Mouse (Mus musculus): ENCODE measurements around the gene Egln3. TPM values are rescaled to one million over a fixed set of nuclear protein-coding genes. Genes with fewer than 3 reads are reported as not detected.

The Egln3 gene
- polyA plus RNA-seq (2015; fragmentation: Nextera tagmentation; extraction: Ambion mirVana) = 69.4 and 73.6 TPM in 2 replicates

DNA sequence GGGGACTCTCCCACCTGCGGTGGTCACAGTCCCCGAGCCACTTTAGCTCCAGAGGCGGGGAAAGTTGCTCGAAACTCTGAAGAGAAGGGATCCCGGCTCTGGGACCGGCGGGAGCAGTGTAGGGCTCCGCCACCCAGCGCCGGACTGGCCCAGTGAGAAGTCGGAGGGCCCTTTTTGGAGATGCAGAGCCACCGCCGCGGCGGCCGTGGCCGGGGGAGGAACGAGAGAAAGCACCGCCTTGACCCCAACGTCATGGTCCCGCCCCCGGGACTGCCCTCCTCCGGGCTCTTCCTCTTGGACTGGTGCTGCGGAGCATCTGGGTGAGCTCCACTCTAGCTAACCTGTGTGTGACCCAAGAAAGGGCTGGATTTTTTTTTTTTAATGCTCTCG, at the start of gene Egln3:
Egln3 (minus strand) TSS at position 205 of the 390 bp plus-strand sequence.
- H3K27ac ChIP-seq (ENCODE audit: low read length) = peak within 1 kb of the TSS; percentile 90
- peak within 1 kb of the TSS; percentile 87 for H3K9ac ChIP-seq (ENCODE audit: low read depth, low read length)
- no peaks in the 10 kb centered on the region for H3K9me3 ChIP-seq (ENCODE audit: control insufficient read depth, low read length)
- H3K27me3 ChIP-seq (replicated peaks; ENCODE audit: control insufficient read depth, insufficient read depth, low read length) = no peaks in the 10 kb centered on the region
- H3K4me3 ChIP-seq (ENCODE audit: low read length) = peak within 1 kb of the TSS; percentile 74
- peak within 1 kb of the TSS; percentile 57 for H3K4me2 ChIP-seq (ENCODE audit: low read depth, low read length)
- no peaks in the 10 kb centered on the region for H3K36me3 ChIP-seq (ENCODE audit: control insufficient read depth, insufficient read depth, low read length)
- WGBS = under 1% methylated on average over 25 of the region's 25 CpGs
- ATAC-seq = peak; percentile 89
- peaks cover 19% of the 10 kb centered on the region for H3K4me1 ChIP-seq (ENCODE audit: control insufficient read depth, insufficient read depth, low read length)

DNA sequence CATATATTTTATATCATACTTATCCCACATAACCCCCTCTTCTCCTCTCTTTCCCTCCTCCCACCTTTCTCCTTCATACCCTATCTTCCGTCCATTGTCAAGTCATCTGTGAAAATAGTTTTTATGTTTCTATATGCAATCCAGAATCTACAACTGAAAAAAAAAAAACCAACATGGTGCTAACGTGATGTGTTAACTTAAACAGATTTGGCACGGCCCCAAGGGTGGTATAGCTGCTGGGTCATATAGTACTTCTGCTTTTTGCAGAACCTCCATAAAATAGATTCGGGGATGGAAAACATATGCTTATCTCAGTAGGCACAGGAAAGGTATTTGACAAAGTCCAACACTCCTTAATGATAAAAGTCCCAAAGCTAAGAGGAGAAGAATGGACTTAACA, 49.8 kb upstream of the Egln3 start:
- no peak for ATAC-seq
- H3K4me2 ChIP-seq (ENCODE audit: low read depth, low read length) = no peak overlapping the region
- 86% methylated on average over 4 of the region's 4 CpGs for WGBS
- peaks cover 7% of the 10 kb centered on the region; the same call in 1 of the 2 replicates for H3K4me1 ChIP-seq (ENCODE audit: control insufficient read depth, insufficient read depth, low read length)
- no peaks in the 10 kb centered on the region for H3K36me3 ChIP-seq (ENCODE audit: control insufficient read depth, insufficient read depth, low read length)
- H3K9ac ChIP-seq (ENCODE audit: low read depth, low read length) = no peak overlapping the region
- H3K4me3 ChIP-seq (ENCODE audit: low read length) = no peak overlapping the region
- no peak overlapping the region for H3K27ac ChIP-seq (ENCODE audit: low read length)
- no peaks in the 10 kb centered on the region for H3K9me3 ChIP-seq (ENCODE audit: control insufficient read depth, low read length)
- H3K27me3 ChIP-seq (replicated peaks; ENCODE audit: control insufficient read depth, insufficient read depth, low read length) = no peaks in the 10 kb centered on the region

- peaks cover 7% of the 10 kb centered on the region; the same call in 1 of the 2 replicates for H3K4me1 ChIP-seq (ENCODE audit: control insufficient read depth, insufficient read depth, low read length)
- no peaks in the 10 kb centered on the region for H3K36me3 ChIP-seq (ENCODE audit: control insufficient read depth, insufficient read depth, low read length)
- H3K4me3 ChIP-seq (ENCODE audit: low read length) = no peak overlapping the region
- no peaks in the 10 kb centered on the region for H3K27me3 ChIP-seq (replicated peaks; ENCODE audit: control insufficient read depth, insufficient read depth, low read length)
- H3K27ac ChIP-seq (ENCODE audit: low read length) = no peak overlapping the region
- H3K4me2 ChIP-seq (ENCODE audit: low read depth, low read length) = no peak overlapping the region
- WGBS = 61% methylated on average over 9 of the region's 9 CpGs
- no peaks in the 10 kb centered on the region for H3K9me3 ChIP-seq (ENCODE audit: control insufficient read depth, low read length)
- no peak overlapping the region for H3K9ac ChIP-seq (ENCODE audit: low read depth, low read length)
- ATAC-seq = peak; percentile 40; the same call in 1 of the 2 replicates
Measured at GRCm38 (mm10) chr12:54251942-54252400, 48.3 kb upstream of the Egln3 start.

DNA sequence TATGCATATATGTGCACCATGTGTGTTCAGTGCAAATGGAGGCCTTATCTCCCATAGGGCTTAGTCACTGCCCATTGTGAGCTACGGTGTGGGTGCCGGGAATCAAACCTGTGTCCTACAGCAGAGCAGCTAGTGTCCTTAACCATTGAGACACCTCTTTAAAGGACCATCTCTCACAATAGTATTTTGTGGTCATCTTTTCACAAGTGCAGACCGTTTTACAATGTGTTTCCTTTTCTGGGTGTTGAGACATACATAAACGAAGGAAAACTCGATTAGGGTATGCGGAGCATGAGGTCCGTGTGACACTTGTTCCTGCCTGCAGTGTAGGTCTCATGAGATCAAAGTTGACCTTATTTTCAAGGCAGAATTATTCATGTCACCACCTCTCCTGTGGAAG, 44.2 kb upstream of the Egln3 start:
- WGBS = 85% methylated on average over 7 of the region's 7 CpGs
- Histone ChIP-seq H3K4me3 (ENCODE audit: low read length) (no peak overlapping the region), H3K4me2 (ENCODE audit: low read depth, low read length) (no peak overlapping the region), H3K27ac (ENCODE audit: low read length) (no peak overlapping the region), H3K9me3 (ENCODE audit: control insufficient read depth, low read length) (no peaks in the 10 kb centered on the region), H3K36me3 (ENCODE audit: control insufficient read depth, insufficient read depth, low read length) (no peaks in the 10 kb centered on the region), H3K9ac (ENCODE audit: low read depth, low read length) (no peak overlapping the region), H3K27me3 (replicated peaks; ENCODE audit: control insufficient read depth, insufficient read depth, low read length) (no peaks in the 10 kb centered on the region), H3K4me1 (ENCODE audit: control insufficient read depth, insufficient read depth, low read length) (no peaks in the 10 kb centered on the region)
- no peak for ATAC-seq

DNA sequence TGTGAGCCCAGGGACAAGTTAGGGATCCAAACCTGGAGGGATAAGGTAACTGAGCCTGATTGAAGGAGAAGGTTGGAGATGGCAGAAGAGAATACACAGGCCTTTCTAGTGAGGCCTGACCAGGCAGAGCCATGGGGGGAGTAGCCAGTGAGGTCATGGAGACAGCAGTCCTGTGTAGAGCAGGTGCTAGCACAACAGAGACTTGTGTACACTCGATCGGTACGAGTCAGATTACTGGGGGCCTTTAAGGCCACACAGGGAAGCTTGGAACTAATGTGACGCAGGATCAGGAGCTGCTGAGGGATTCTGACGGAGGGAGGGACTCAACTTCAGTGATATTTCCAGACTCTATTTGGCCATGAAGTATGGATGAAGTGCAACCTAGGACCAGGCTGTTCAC, 39.5 kb upstream of the Egln3 start:
- H3K4me2 ChIP-seq (ENCODE audit: low read depth, low read length) = no peak overlapping the region
- no peaks in the 10 kb centered on the region for H3K4me1 ChIP-seq (ENCODE audit: control insufficient read depth, insufficient read depth, low read length)
- H3K9ac ChIP-seq (ENCODE audit: low read depth, low read length) = no peak overlapping the region
- no peak overlapping the region for H3K4me3 ChIP-seq (ENCODE audit: low read length)
- H3K27ac ChIP-seq (ENCODE audit: low read length) = no peak overlapping the region
- 79% methylated on average over 5 of the region's 5 CpGs for WGBS
- no peaks in the 10 kb centered on the region for H3K36me3 ChIP-seq (ENCODE audit: control insufficient read depth, insufficient read depth, low read length)
- no peaks in the 10 kb centered on the region for H3K9me3 ChIP-seq (ENCODE audit: control insufficient read depth, low read length)
- H3K27me3 ChIP-seq (replicated peaks; ENCODE audit: control insufficient read depth, insufficient read depth, low read length) = no peaks in the 10 kb centered on the region
- no peak for ATAC-seq

DNA sequence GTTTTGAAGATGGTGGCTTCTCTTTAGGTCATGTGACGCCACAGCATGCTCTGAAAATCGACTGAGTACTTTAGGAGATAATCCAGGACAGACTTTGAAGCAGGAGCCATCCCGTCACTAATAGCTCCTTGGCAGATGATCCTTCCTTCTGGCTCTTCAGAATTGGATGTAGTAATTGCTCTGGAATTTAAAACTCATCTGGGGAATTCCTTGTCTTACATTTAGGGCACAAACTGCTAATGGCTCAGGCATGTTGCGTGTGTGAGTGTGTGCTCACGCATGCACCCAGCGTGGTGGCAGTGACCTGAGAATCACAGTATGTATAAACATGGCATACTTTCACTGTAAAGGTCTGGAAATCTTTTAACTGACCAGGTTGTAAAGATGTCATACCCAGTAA, 38.3 kb upstream of the Egln3 start:
- H3K9me3 ChIP-seq (ENCODE audit: control insufficient read depth, low read length) = no peaks in the 10 kb centered on the region
- no peak for ATAC-seq
- no peaks in the 10 kb centered on the region for H3K36me3 ChIP-seq (ENCODE audit: control insufficient read depth, insufficient read depth, low read length)
- no peak overlapping the region for H3K4me2 ChIP-seq (ENCODE audit: low read depth, low read length)
- 61% methylated on average over 6 of the region's 6 CpGs for WGBS
- no peaks in the 10 kb centered on the region for H3K27me3 ChIP-seq (replicated peaks; ENCODE audit: control insufficient read depth, insufficient read depth, low read length)
- H3K4me1 ChIP-seq (ENCODE audit: control insufficient read depth, insufficient read depth, low read length) = no peaks in the 10 kb centered on the region
- H3K9ac ChIP-seq (ENCODE audit: low read depth, low read length) = no peak overlapping the region
- H3K27ac ChIP-seq (ENCODE audit: low read length) = no peak overlapping the region
- no peak overlapping the region for H3K4me3 ChIP-seq (ENCODE audit: low read length)

- H3K27ac ChIP-seq (ENCODE audit: low read length) = no peak overlapping the region
- WGBS = 76% methylated on average over 6 of the region's 6 CpGs
- no peak overlapping the region for H3K9ac ChIP-seq (ENCODE audit: low read depth, low read length)
- H3K27me3 ChIP-seq (replicated peaks; ENCODE audit: control insufficient read depth, insufficient read depth, low read length) = no peaks in the 10 kb centered on the region
- peaks cover 8% of the 10 kb centered on the region for H3K9me3 ChIP-seq (ENCODE audit: control insufficient read depth, low read length)
- H3K36me3 ChIP-seq (ENCODE audit: control insufficient read depth, insufficient read depth, low read length) = no peaks in the 10 kb centered on the region
- ATAC-seq = no peak
- H3K4me2 ChIP-seq (ENCODE audit: low read depth, low read length) = no peak overlapping the region
- H3K4me3 ChIP-seq (ENCODE audit: low read length) = no peak overlapping the region
- no peaks in the 10 kb centered on the region for H3K4me1 ChIP-seq (ENCODE audit: control insufficient read depth, insufficient read depth, low read length)
Measured at GRCm38 (mm10) chr12:54233794-54234193, 30.1 kb upstream of the Egln3 start.

GRCm38 (mm10) chr12:54232996-54233603, 29.4 kb upstream of the Egln3 start:
- H3K27me3 ChIP-seq (replicated peaks; ENCODE audit: control insufficient read depth, insufficient read depth, low read length) = no peaks in the 10 kb centered on the region
- WGBS = 77% methylated on average over 7 of the region's 7 CpGs
- H3K4me1 ChIP-seq (ENCODE audit: control insufficient read depth, insufficient read depth, low read length) = no peaks in the 10 kb centered on the region
- no peak for ATAC-seq
- no peak overlapping the region for H3K27ac ChIP-seq (ENCODE audit: low read length)
- H3K36me3 ChIP-seq (ENCODE audit: control insufficient read depth, insufficient read depth, low read length) = no peaks in the 10 kb centered on the region
- no peak overlapping the region for H3K4me3 ChIP-seq (ENCODE audit: low read length)
- no peak overlapping the region for H3K9ac ChIP-seq (ENCODE audit: low read depth, low read length)
- H3K9me3 ChIP-seq (ENCODE audit: control insufficient read depth, low read length) = peaks cover 8% of the 10 kb centered on the region
- no peak overlapping the region for H3K4me2 ChIP-seq (ENCODE audit: low read depth, low read length)

DNA sequence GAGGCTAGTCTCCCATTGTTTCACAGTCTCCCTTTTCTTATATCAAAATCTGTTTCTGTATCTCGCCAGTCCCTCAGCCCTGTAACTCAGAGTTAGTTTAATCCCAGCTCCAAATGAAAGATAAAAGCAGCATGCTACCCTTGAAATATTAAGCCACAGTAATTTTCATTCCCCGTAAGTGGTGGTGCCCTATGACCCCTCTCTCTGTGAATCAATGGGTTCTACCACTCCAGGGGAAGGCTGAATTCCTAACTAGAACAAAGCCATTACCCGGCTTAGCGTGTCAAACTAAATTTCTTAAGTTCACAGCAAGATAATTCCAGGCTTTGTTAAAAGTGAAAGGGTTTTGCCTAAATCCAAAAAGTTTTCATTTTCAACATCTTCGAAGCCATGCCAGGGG, 28.8 kb upstream of the Egln3 start:
- Histone ChIP-seq H3K27ac (ENCODE audit: low read length) (no peak overlapping the region), H3K9me3 (ENCODE audit: control insufficient read depth, low read length) (peaks cover 8% of the 10 kb centered on the region), H3K4me2 (ENCODE audit: low read depth, low read length) (no peak overlapping the region), H3K9ac (ENCODE audit: low read depth, low read length) (no peak overlapping the region), H3K4me1 (ENCODE audit: control insufficient read depth, insufficient read depth, low read length) (no peaks in the 10 kb centered on the region), H3K27me3 (replicated peaks; ENCODE audit: control insufficient read depth, insufficient read depth, low read length) (no peaks in the 10 kb centered on the region), H3K4me3 (ENCODE audit: low read length) (no peak overlapping the region), H3K36me3 (ENCODE audit: control insufficient read depth, insufficient read depth, low read length) (no peaks in the 10 kb centered on the region)
- no peak for ATAC-seq
- 71% methylated on average over 5 of the region's 5 CpGs for WGBS

- no peak overlapping the region for H3K4me2 ChIP-seq (ENCODE audit: low read depth, low read length)
- H3K27ac ChIP-seq (ENCODE audit: low read length) = no peak overlapping the region
- ATAC-seq = no peak
- WGBS = 73% methylated on average over 8 of the region's 8 CpGs
- no peaks in the 10 kb centered on the region for H3K27me3 ChIP-seq (replicated peaks; ENCODE audit: control insufficient read depth, insufficient read depth, low read length)
- no peak overlapping the region for H3K9ac ChIP-seq (ENCODE audit: low read depth, low read length)
- H3K4me1 ChIP-seq (ENCODE audit: control insufficient read depth, insufficient read depth, low read length) = no peaks in the 10 kb centered on the region
- no peak overlapping the region for H3K4me3 ChIP-seq (ENCODE audit: low read length)
- H3K9me3 ChIP-seq (ENCODE audit: control insufficient read depth, low read length) = no peaks in the 10 kb centered on the region
- H3K36me3 ChIP-seq (ENCODE audit: control insufficient read depth, insufficient read depth, low read length) = no peaks in the 10 kb centered on the region
Measured at GRCm38 (mm10) chr12:54227551-54227950, 23.9 kb upstream of the Egln3 start.
